Mouse (Mus musculus) midbrain, embryonic 11.5 days (tissue): Measurements from ENCODE around the gene Ednrb. TPM values are rescaled to one million over a fixed set of nuclear protein-coding genes. Genes with fewer than 3 reads are reported as not detected.

ENCODE experiments used
- ATAC-seq: fragments of 200-750 bp; cut with Nextera tagmentation; 2 replicates; pipeline ENCODE4 v1.8.0; 2017; ENCODE audit warnings: moderate TSS enrichment, moderate library complexity; ENCODE audit not compliant: low FRiP score
- DNase-seq: peaks from one replicate; pipeline ENCODE4 v3.0.0; 2015; ENCODE audit warnings: low spot score; ENCODE audit errors: missing footprints
- H3K27ac ChIP-seq: fragments of 300-500 bp; sonication (generic); 2 replicates; pipeline ENCODE4 v1.5.1; 2014; ENCODE audit warnings: low read depth, low read length
- H3K27me3 ChIP-seq: fragments of 300-500 bp; sonication (generic); 2 replicates; pipeline ENCODE4 v1.6.1; 2014; ENCODE audit warnings: mild to moderate bottlenecking, low read length, moderate library complexity, mixed read lengths; ENCODE audit not compliant: control insufficient read depth, insufficient read depth
- H3K36me3 ChIP-seq: fragments of 300-500 bp; sonication (generic); 2 replicates; pipeline ENCODE4 v1.6.1; 2014; ENCODE audit warnings: mild to moderate bottlenecking, low read length, moderate library complexity, mixed read lengths; ENCODE audit not compliant: control insufficient read depth, insufficient read depth
- H3K4me1 ChIP-seq: fragments of 300-500 bp; sonication (generic); 2 replicates; pipeline ENCODE4 v1.6.1; 2014; ENCODE audit warnings: low read length; ENCODE audit not compliant: control insufficient read depth, insufficient read depth
- H3K4me2 ChIP-seq: fragments of 300-500 bp; sonication (generic); 2 replicates; pipeline ENCODE4 v1.6.1; 2014; ENCODE audit warnings: mild to moderate bottlenecking, moderate library complexity
- H3K4me3 ChIP-seq: fragments of 300-500 bp; sonication (generic); 2 replicates; pipeline ENCODE4 v1.5.1; 2014; ENCODE audit warnings: low read depth, low read length
- H3K9ac ChIP-seq: fragments of 300-500 bp; sonication (generic); 2 replicates; pipeline ENCODE4 v1.6.1; 2014; ENCODE audit warnings: low read length
- H3K9me3 ChIP-seq: fragments of 300-500 bp; sonication (generic); 2 replicates; pipeline ENCODE4 v1.6.1; 2016; ENCODE audit warnings: low read length; ENCODE audit not compliant: control insufficient read depth
- WGBS: fragments of 180-500 bp; shearing (Covaris S2); extraction: QIAGEN DNeasy Blood & Tissue Kit; methylation state at CpG from one replicate; pipeline ENCODE4 v1.1.7; 2014; 5-methylcytosine and 5-hydroxymethylcytosine counted together
- polyA plus RNA-seq: library from polyadenylated mRNA; unstranded; fragments of >200 nt; fragmentation: Nextera tagmentation; extraction: Ambion mirVana; gene quantifications from 2 replicates; pipeline ENCODE4 v1.2.1, GENCODE M21; 2014

Gene Ednrb
- 103 and 126 TPM in 2 replicates for polyA plus RNA-seq

GRCm38 (mm10) chr14:103844011-103844549 lies at the start of gene Ednrb:
TSS of gene Ednrb (minus strand) at chr14:103844402.
- H3K4me1 ChIP-seq, result peaks cover 17% of the 10 kb centered on the region
- H3K4me3 ChIP-seq, result peak within 1 kb of the TSS; percentile 51
- under 1% methylated on average over 24 of the region's 24 CpGs for WGBS
- ATAC-seq (peak; percentile 89), DNase-seq (peak; percentile 97)
- H3K27ac ChIP-seq, result peak within 1 kb of the TSS; percentile 74
- peak within 1 kb of the TSS; percentile 68 for H3K9ac ChIP-seq
- peak within 1 kb of the TSS; percentile 89 for H3K4me2 ChIP-seq
- no peaks in the 10 kb centered on the region for H3K9me3 ChIP-seq
- H3K27me3 ChIP-seq, result no peaks in the 10 kb centered on the region
- H3K36me3 ChIP-seq, result no peaks in the 10 kb centered on the region

- Histone ChIP-seq H3K9ac (no peak overlapping the region), H3K27me3 (no peaks in the 10 kb centered on the region), H3K36me3 (no peaks in the 10 kb centered on the region), H3K9me3 (no peaks in the 10 kb centered on the region), H3K4me1 (no peaks in the 10 kb centered on the region), H3K4me2 (no peak overlapping the region), H3K27ac (no peak overlapping the region), H3K4me3 (no peak overlapping the region)
- DNase-seq (peak; percentile 69), ATAC-seq (no peak)
- 91% methylated on average over 8 of the region's 8 CpGs for WGBS
These were observed 48.3 kb upstream of the Ednrb start for GRCm38 (mm10) chr14:103892411-103892938.

- Histone ChIP-seq H3K4me1 (no peaks in the 10 kb centered on the region), H3K4me3 (no peak overlapping the region), H3K9ac (no peak overlapping the region), H3K4me2 (no peak overlapping the region), H3K27ac (no peak overlapping the region), H3K9me3 (no peaks in the 10 kb centered on the region), H3K27me3 (no peaks in the 10 kb centered on the region), H3K36me3 (no peaks in the 10 kb centered on the region)
- 85% methylated on average over 4 of the region's 4 CpGs for WGBS
- no peak for DNase-seq
- ATAC-seq, result no peak
These were observed 46.6 kb upstream of the Ednrb start for GRCm38 (mm10) chr14:103890761-103891160.

DNA sequence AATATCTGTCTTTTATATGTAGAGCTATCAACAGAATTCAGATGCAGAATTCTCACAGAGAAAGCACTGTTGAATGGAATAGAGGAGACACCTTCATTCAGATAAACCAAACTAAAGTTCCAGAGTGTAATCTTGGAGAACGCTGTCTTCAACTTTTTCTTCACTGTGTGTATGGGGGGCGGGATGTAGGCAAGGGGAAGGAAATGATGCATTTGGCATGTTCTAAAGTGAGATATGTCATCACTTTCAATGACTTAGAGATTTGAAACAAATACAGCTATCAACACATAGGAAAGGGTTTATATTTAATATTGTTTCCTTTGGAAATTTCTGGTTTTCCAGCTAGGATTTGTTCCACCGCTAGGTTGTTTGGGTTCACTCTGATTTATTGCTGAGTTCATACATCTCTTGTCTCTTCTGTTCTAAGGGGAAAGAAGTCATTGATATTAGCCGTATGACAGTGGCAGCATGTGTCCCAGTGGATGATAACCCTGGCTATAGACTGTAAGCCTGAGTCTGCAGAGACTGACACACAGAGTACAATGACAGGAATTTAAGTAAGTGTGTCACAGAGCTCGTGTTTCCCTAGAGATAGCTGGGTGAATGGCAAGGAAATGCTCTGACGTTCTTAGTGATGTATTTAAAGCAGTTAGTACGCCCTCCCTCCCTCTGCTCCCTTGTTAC lies 40.8 kb upstream of the Ednrb start:
- ATAC-seq (no peak), DNase-seq (peak; percentile 19)
- no peaks in the 10 kb centered on the region for H3K9me3 ChIP-seq
- H3K36me3 ChIP-seq, result no peaks in the 10 kb centered on the region
- no peaks in the 10 kb centered on the region for H3K4me1 ChIP-seq
- no peak overlapping the region for H3K27ac ChIP-seq
- H3K4me3 ChIP-seq, result no peak overlapping the region
- WGBS, result 82% methylated on average over 7 of the region's 7 CpGs
- H3K27me3 ChIP-seq, result no peaks in the 10 kb centered on the region
- no peak overlapping the region for H3K4me2 ChIP-seq
- no peak overlapping the region for H3K9ac ChIP-seq

DNA sequence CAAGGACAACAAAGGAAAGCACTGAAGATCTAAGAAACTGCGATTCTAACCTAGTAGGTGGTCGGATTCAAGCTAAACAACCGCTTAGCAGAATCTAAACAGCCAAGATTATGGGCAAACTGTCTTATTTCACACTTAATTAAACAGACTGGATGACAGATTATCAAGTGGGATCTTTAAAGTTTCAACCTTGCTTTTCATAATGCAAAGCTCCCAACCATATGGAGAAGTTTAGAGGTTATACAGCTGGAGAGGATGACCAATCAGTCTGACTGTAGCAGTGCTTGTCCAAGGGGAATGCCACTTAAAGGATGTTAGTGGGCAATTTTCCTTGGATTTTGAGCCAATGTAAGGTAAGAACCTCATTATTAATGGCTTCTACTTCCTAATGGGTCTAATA lies 38.7 kb upstream of the Ednrb start:
- no peaks in the 10 kb centered on the region for H3K36me3 ChIP-seq
- no peaks in the 10 kb centered on the region for H3K27me3 ChIP-seq
- H3K9ac ChIP-seq, result no peak overlapping the region
- H3K4me1 ChIP-seq, result no peaks in the 10 kb centered on the region
- WGBS, result 88% methylated on average over 3 of the region's 3 CpGs
- H3K9me3 ChIP-seq, result no peaks in the 10 kb centered on the region
- no peak overlapping the region for H3K4me2 ChIP-seq
- H3K4me3 ChIP-seq, result no peak overlapping the region
- DNase-seq (peak; percentile 37), ATAC-seq (no peak)
- no peak overlapping the region for H3K27ac ChIP-seq

GRCm38 (mm10) chr14:103877117-103877516 lies 32.9 kb upstream of the Ednrb start:
- H3K4me2 ChIP-seq, result no peak overlapping the region
- H3K27me3 ChIP-seq, result no peaks in the 10 kb centered on the region
- no peaks in the 10 kb centered on the region for H3K4me1 ChIP-seq
- ATAC-seq, result no peak
- 90% methylated on average over 2 of the region's 2 CpGs for WGBS
- no peaks in the 10 kb centered on the region for H3K36me3 ChIP-seq
- H3K27ac ChIP-seq, result no peak overlapping the region
- no peak overlapping the region for H3K4me3 ChIP-seq
- H3K9ac ChIP-seq, result no peak overlapping the region
- DNase-seq, result no peak
- H3K9me3 ChIP-seq, result no peaks in the 10 kb centered on the region

GRCm38 (mm10) chr14:103876598-103876997 lies 32.4 kb upstream of the Ednrb start:
- ATAC-seq (no peak), DNase-seq (no peak)
- no peaks in the 10 kb centered on the region for H3K9me3 ChIP-seq
- no peak overlapping the region for H3K27ac ChIP-seq
- H3K36me3 ChIP-seq, result no peaks in the 10 kb centered on the region
- no peak overlapping the region for H3K4me3 ChIP-seq
- H3K4me1 ChIP-seq, result no peaks in the 10 kb centered on the region
- no peaks in the 10 kb centered on the region for H3K27me3 ChIP-seq
- no peak overlapping the region for H3K9ac ChIP-seq
- WGBS, result 84% methylated on average over 3 of the region's 3 CpGs
- no peak overlapping the region for H3K4me2 ChIP-seq

DNA sequence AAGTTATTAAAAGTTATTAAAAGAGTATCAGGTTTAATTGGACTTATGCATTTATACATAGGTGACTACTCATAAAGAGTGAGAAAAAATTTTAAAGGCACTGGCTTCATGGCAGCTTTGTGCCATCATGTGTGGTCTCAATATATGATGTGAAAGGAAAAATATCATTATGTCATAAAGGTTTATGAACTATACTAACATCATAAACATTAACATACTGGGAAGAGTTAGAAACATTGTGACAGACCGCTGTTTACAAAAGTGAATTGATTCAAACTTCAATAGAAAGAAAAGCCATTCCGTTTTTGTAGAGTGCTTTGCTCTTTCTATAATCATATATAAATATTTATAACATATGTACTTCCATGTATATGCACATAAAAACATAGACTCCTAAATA lies 22.4 kb upstream of the Ednrb start:
- WGBS, result 87% methylated on average over 2 of the region's 2 CpGs
- H3K27me3 ChIP-seq, result no peaks in the 10 kb centered on the region
- peak; percentile 17 for DNase-seq
- no peaks in the 10 kb centered on the region for H3K4me1 ChIP-seq
- H3K9me3 ChIP-seq, result no peaks in the 10 kb centered on the region
- no peak overlapping the region for H3K9ac ChIP-seq
- no peak for ATAC-seq
- H3K4me3 ChIP-seq, result no peak overlapping the region
- no peak overlapping the region for H3K4me2 ChIP-seq
- no peaks in the 10 kb centered on the region for H3K36me3 ChIP-seq
- H3K27ac ChIP-seq, result no peak overlapping the region

DNA sequence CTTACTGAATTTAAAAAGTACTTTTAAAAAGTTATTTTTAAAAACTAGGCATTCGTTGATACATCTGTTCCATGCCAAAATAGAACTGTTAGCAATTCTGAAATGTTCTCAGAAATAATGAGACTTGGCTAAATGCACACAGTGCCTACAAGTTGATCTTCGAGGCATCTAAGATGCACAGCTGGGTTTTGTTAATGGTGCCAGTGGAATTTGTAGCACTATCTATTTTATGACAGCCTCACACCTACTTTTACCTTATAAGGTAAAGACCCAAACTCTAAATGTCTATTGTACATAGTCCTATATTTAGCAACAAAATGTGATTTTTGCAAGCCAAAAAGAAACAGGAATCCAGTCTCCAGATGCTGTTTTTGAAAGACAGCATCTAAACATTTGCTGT lies 21.0 kb upstream of the Ednrb start:
- Histone ChIP-seq H3K27me3 (no peaks in the 10 kb centered on the region), H3K4me2 (no peak overlapping the region), H3K9me3 (no peaks in the 10 kb centered on the region), H3K36me3 (no peaks in the 10 kb centered on the region), H3K4me3 (no peak overlapping the region), H3K4me1 (no peaks in the 10 kb centered on the region), H3K27ac (no peak overlapping the region), H3K9ac (no peak overlapping the region)
- DNase-seq, result peak; percentile 57
- WGBS, result 84% methylated on average over 2 of the region's 2 CpGs
- ATAC-seq, result no peak
